Mouse (Mus musculus): ENCODE results near the gene Zup1. TPM values are rescaled to one million over a fixed set of nuclear protein-coding genes. Genes with fewer than 3 reads are reported as not detected.
"Not testable (repeated sequence)": the region's sequence is repeated elsewhere in the genome, so short reads cannot be mapped to it uniquely, and the experiment has no call there.

Gene Zup1
- polyA plus RNA-seq, 1 experiment from 2014 or later, result 17.0 TPM

GRCm38 (mm10) chr10:33905489-33905888 lies 45.6 kb downstream of the Zup1 start:
- Histone ChIP-seq H3K4me1 (ENCODE audit: control insufficient read depth, insufficient read depth, low read depth, low read length) (peaks cover 4% of the 10 kb centered on the region; the same call in 1 of the 2 replicates), H3K9ac (ENCODE audit: low read depth, low read length) (peak overlapping the region; percentile 53), H3K9me3 (ENCODE audit: control insufficient read depth, low read length) (no peaks in the 10 kb centered on the region), H3K27me3 (replicated peaks; ENCODE audit: control insufficient read depth, insufficient read depth, low read length) (no peaks in the 10 kb centered on the region), H3K4me3 (ENCODE audit: low read length) (peak overlapping the region; percentile 54), H3K27ac (ENCODE audit: low read depth, low read length) (no peak overlapping the region), H3K36me3 (ENCODE audit: control insufficient read depth, insufficient read depth, low read length) (no peaks in the 10 kb centered on the region), H3K4me2 (ENCODE audit: low read length) (peak overlapping the region; percentile 92)
- ATAC-seq, result no peak; the same call in 1 of the 2 replicates
- WGBS, result 5% methylated on average over 6 of the region's 6 CpGs

- H3K9me3 ChIP-seq (ENCODE audit: control insufficient read depth, low read length), result no peaks in the 10 kb centered on the region
- H3K4me3 ChIP-seq (ENCODE audit: low read length), result peak within 1 kb of the TSS; percentile 54
- H3K36me3 ChIP-seq (ENCODE audit: control insufficient read depth, insufficient read depth, low read length), result no peaks in the 10 kb centered on the region
- H3K27ac ChIP-seq (ENCODE audit: low read depth, low read length), result no peak within 1 kb of the TSS
- peak; percentile 100 for ATAC-seq
- peak within 1 kb of the TSS; percentile 92 for H3K4me2 ChIP-seq (ENCODE audit: low read length)
- no peaks in the 10 kb centered on the region for H3K27me3 ChIP-seq (replicated peaks; ENCODE audit: control insufficient read depth, insufficient read depth, low read length)
- peak within 1 kb of the TSS; percentile 53 for H3K9ac ChIP-seq (ENCODE audit: low read depth, low read length)
- WGBS, result 7% methylated on average over 17 of the region's 17 CpGs
- H3K4me1 ChIP-seq (ENCODE audit: control insufficient read depth, insufficient read depth, low read depth, low read length), result peaks cover 4% of the 10 kb centered on the region; the same call in 1 of the 2 replicates
Observed at GRCm38 (mm10) chr10:33904530-33905481, 46.3 kb downstream of the Zup1 start, which contains the start of gene Rsph4a. Gene Rsph4a (plus strand): TSS chr10:33905111.

- not testable (repeated sequence) for H3K4me2 ChIP-seq (ENCODE audit: low read length); H3K4me1 ChIP-seq (ENCODE audit: control insufficient read depth, insufficient read depth, low read depth, low read length)
Observed at GRCm38 (mm10) chr10:33901520-33901919, 49.5 kb downstream of the Zup1 start.

GRCm38 (mm10) chr10:33882411-33882810 lies 68.7 kb downstream of the Zup1 start:
- WGBS, result 65% methylated on average over 2 of the region's 2 CpGs

More at GRCm38 (mm10) chr10:33901520-33901919, 49.5 kb downstream of the Zup1 start:
- WGBS, result 93% methylated on average over 1 of the region's 1 CpGs
- H3K9ac ChIP-seq (ENCODE audit: low read depth, low read length); H3K4me3 ChIP-seq (ENCODE audit: low read length); H3K36me3 ChIP-seq (ENCODE audit: control insufficient read depth, insufficient read depth, low read length); H3K9me3 ChIP-seq (ENCODE audit: control insufficient read depth, low read length); H3K27me3 ChIP-seq (replicated peaks; ENCODE audit: control insufficient read depth, insufficient read depth, low read length); ATAC-seq; H3K27ac ChIP-seq (ENCODE audit: low read depth, low read length): not testable (repeated sequence)

GRCm38 (mm10) chr10:33872672-33873398 lies 78.2 kb downstream of the Zup1 start:
- H3K4me2 ChIP-seq (ENCODE audit: low read length), result no peak overlapping the region
- no peak overlapping the region for H3K27ac ChIP-seq (ENCODE audit: low read depth, low read length)
- 90% methylated on average over 2 of the region's 2 CpGs for WGBS
- 0 out of 2 replicates have a peak, but pooled peaks cover 2% of the 10 kb centered on the region for H3K9me3 ChIP-seq (ENCODE audit: control insufficient read depth, low read length)
- H3K9ac ChIP-seq (ENCODE audit: low read depth, low read length), result no peak overlapping the region
- H3K36me3 ChIP-seq (ENCODE audit: control insufficient read depth, insufficient read depth, low read length), result no peaks in the 10 kb centered on the region
- no peaks in the 10 kb centered on the region for H3K4me1 ChIP-seq (ENCODE audit: control insufficient read depth, insufficient read depth, low read depth, low read length)
- no peaks in the 10 kb centered on the region for H3K27me3 ChIP-seq (replicated peaks; ENCODE audit: control insufficient read depth, insufficient read depth, low read length)
- no peak overlapping the region for H3K4me3 ChIP-seq (ENCODE audit: low read length)
- ATAC-seq, result no peak

More at GRCm38 (mm10) chr10:33882411-33882810, 68.7 kb downstream of the Zup1 start:
- H3K9me3 ChIP-seq (ENCODE audit: control insufficient read depth, low read length); H3K36me3 ChIP-seq (ENCODE audit: control insufficient read depth, insufficient read depth, low read length); H3K4me3 ChIP-seq (ENCODE audit: low read length); H3K9ac ChIP-seq (ENCODE audit: low read depth, low read length); H3K4me1 ChIP-seq (ENCODE audit: control insufficient read depth, insufficient read depth, low read depth, low read length); H3K4me2 ChIP-seq (ENCODE audit: low read length); H3K27ac ChIP-seq (ENCODE audit: low read depth, low read length); H3K27me3 ChIP-seq (replicated peaks; ENCODE audit: control insufficient read depth, insufficient read depth, low read length); ATAC-seq: not testable (repeated sequence)

GRCm38 (mm10) chr10:33870441-33870840 lies 80.6 kb downstream of the Zup1 start:
- no peak overlapping the region for H3K9ac ChIP-seq (ENCODE audit: low read depth, low read length)
- 0 out of 2 replicates have a peak, but pooled peaks cover 2% of the 10 kb centered on the region for H3K9me3 ChIP-seq (ENCODE audit: control insufficient read depth, low read length)
- no peaks in the 10 kb centered on the region for H3K27me3 ChIP-seq (replicated peaks; ENCODE audit: control insufficient read depth, insufficient read depth, low read length)
- no peak overlapping the region for H3K4me2 ChIP-seq (ENCODE audit: low read length)
- H3K27ac ChIP-seq (ENCODE audit: low read depth, low read length), result no peak overlapping the region
- ATAC-seq, result no peak
- H3K4me3 ChIP-seq (ENCODE audit: low read length), result no peak overlapping the region
- H3K36me3 ChIP-seq (ENCODE audit: control insufficient read depth, insufficient read depth, low read length), result no peaks in the 10 kb centered on the region
- WGBS, result 30% methylated on average over 1 of the region's 1 CpGs
- H3K4me1 ChIP-seq (ENCODE audit: control insufficient read depth, insufficient read depth, low read depth, low read length), result no peaks in the 10 kb centered on the region

Other genes with a start within 250 kb of the Zup1 start
- not detected in 2 replicates for gene Sult3a2, start 164.6 kb downstream of the Zup1 start, polyA plus RNA-seq (2015; fragmentation: Nextera tagmentation; extraction: Ambion mirVana)
- gene Sult3a1, start 93.5 kb downstream of the Zup1 start, polyA plus RNA-seq (2015; fragmentation: Nextera tagmentation; extraction: Ambion mirVana), result not detected in 2 replicates
- gene Rsph4a, start 46.2 kb downstream of the Zup1 start, polyA plus RNA-seq (2015; fragmentation: Nextera tagmentation; extraction: Ambion mirVana), result 1.3 and 1.9 TPM in 2 replicates
- gene Rwdd1, start 68.4 kb upstream of the Zup1 start, polyA plus RNA-seq (2015; fragmentation: Nextera tagmentation; extraction: Ambion mirVana), result 110 TPM in 2 replicates
- gene Trappc3l, start 86.3 kb upstream of the Zup1 start, polyA plus RNA-seq (2015; fragmentation: Nextera tagmentation; extraction: Ambion mirVana), result not detected in 2 replicates
- not detected in 2 replicates for gene Calhm4, start 93.0 kb upstream of the Zup1 start, polyA plus RNA-seq (2015; fragmentation: Nextera tagmentation; extraction: Ambion mirVana)
- gene Calhm5, start 145.2 kb upstream of the Zup1 start, polyA plus RNA-seq (2015; fragmentation: Nextera tagmentation; extraction: Ambion mirVana), result 1.0 and 1.1 TPM in 2 replicates
- 0.76 and 0.79 TPM in 2 replicates for gene Calhm6, start 176.7 kb upstream of the Zup1 start, polyA plus RNA-seq (2015; fragmentation: Nextera tagmentation; extraction: Ambion mirVana)